In the genomic region with DNA sequence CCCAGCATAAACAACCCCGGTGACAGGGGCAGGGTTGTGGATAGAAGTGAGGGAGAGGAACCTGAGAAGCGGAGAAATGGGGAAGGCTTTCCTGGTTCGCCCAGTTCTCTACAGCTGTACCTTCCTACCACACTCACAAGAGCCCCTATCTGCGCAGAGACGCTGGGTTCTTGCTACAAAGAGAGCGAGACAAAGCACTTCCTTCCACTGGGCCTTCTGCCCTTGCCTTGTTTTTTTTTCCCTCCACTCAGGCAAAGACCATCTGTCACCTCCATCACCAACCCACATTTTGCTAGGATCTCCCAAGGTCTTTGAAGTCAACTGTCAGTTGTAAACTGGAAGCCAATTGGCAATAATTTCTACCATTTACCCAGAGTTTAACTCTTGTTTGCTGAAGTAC, we compare ENCODE assay signal across 14 mouse cellular contexts.
A peak's percentile ranks its signal among the peaks of the same experiment; 100 is the strongest.
DNase-seq lines count a peak whose midpoint lies in the region; ATAC-seq and TF ChIP-seq lines count a peak whose summit lies in the region.
"Had no signal": no experiment of that assay in that cellular context is flagged by ENCODE, and none has a peak within 500 bp of the region (broad histone marks: within the 10 kb centered on the region; RNA-seq: fewer than 3 reads in every experiment).

No protein-coding gene starts in this region.

- TF ChIP-seq POLR2A in limb, embryonic 14.5 days (IDR thresholded peaks at IDR 0.05; ENCODE audit: borderline replicate concordance, extremely low read depth, insufficient read depth, insufficient read length) = no peak

- WGBS in forebrain, embryonic 10.5 days = 79% methylated on average over 6 of the region's 6 CpGs
- 80% methylated on average over 6 of the region's 6 CpGs for WGBS in forebrain, embryonic 12.5 days
- 29% methylated on average over 6 of the region's 6 CpGs for WGBS in kidney, embryonic 15.5 days
- WGBS in embryonic facial prominence, embryonic 12.5 days = 65% methylated on average over 6 of the region's 6 CpGs
- 51% methylated on average over 6 of the region's 6 CpGs for WGBS in limb, embryonic 14.5 days

- H3K4me2 ChIP-seq in forebrain, embryonic 12.5 days = no peak overlapping the region
- H3K4me2 ChIP-seq in kidney, embryonic 15.5 days = no peak overlapping the region
- no peak overlapping the region for H3K4me2 ChIP-seq in embryonic facial prominence, embryonic 12.5 days (replicated peaks)
- H3K4me2 ChIP-seq in limb, embryonic 14.5 days (replicated peaks; ENCODE audit: low read depth, low read length, severe bottlenecking) = no peak overlapping the region

- H3K9ac ChIP-seq in forebrain, embryonic 12.5 days = no peak overlapping the region
- no peak overlapping the region for H3K9ac ChIP-seq in kidney, embryonic 15.5 days
- H3K9ac ChIP-seq in embryonic facial prominence, embryonic 12.5 days = no peak overlapping the region
- H3K9ac ChIP-seq in limb, embryonic 14.5 days (ENCODE audit: low read depth, low read length, severe bottlenecking) = no peak overlapping the region
- H3K9ac ChIP-seq: liver, embryonic 14.5 days had no signal

- no peaks in the 10 kb centered on the region for H3K27me3 ChIP-seq in forebrain, embryonic 10.5 days (ENCODE audit: poor library complexity, severe bottlenecking)
- no peaks in the 10 kb centered on the region for H3K27me3 ChIP-seq in forebrain, embryonic 12.5 days
- no peaks in the 10 kb centered on the region for H3K27me3 ChIP-seq in kidney, embryonic 15.5 days
- no peaks in the 10 kb centered on the region for H3K27me3 ChIP-seq in embryonic facial prominence, embryonic 12.5 days
- no peaks in the 10 kb centered on the region for H3K27me3 ChIP-seq in limb, embryonic 14.5 days (ENCODE audit: control insufficient read depth, insufficient read depth, low read length)

- DNase-seq in forebrain, embryonic 10.5 days (ENCODE audit: extremely low spot score, low spot score) = no peak
- DNase-seq in kidney, postnatal 4 days = no peak
- no peak for DNase-seq in limb, embryonic 14.5 days (ENCODE audit: low spot score)
- no peak for DNase-seq in natural killer cell, adult 2 months (ENCODE audit: low spot score in 2 of 2)
- DNase-seq: embryo, embryonic 11 days; heart, adult 18-20 months; heart, postnatal 36 days; right cerebral cortex, postnatal 14 days had no signal

- H3K36me3 ChIP-seq in forebrain, embryonic 10.5 days (replicated peaks) = peaks cover 84% of the 10 kb centered on the region
- H3K36me3 ChIP-seq in forebrain, embryonic 12.5 days (replicated peaks) = peaks cover 36% of the 10 kb centered on the region
- H3K36me3 ChIP-seq in kidney, embryonic 15.5 days = peaks cover 49% of the 10 kb centered on the region
- peaks cover 55% of the 10 kb centered on the region for H3K36me3 ChIP-seq in embryonic facial prominence, embryonic 12.5 days
- H3K36me3 ChIP-seq in limb, embryonic 14.5 days (ENCODE audit: control insufficient read depth, insufficient read depth, low read length) = peaks cover 61% of the 10 kb centered on the region

- ATAC-seq in forebrain, embryonic 12.5 days (ENCODE audit: low FRiP score) = no peak
- ATAC-seq in kidney, embryonic 15.5 days (replicated peaks; ENCODE audit: low FRiP score) = no peak
- ATAC-seq in embryonic facial prominence, embryonic 12.5 days (ENCODE audit: insufficient number of reproducible peaks, insufficient read depth, low FRiP score, low TSS enrichment) = no peak
- no peak for ATAC-seq in limb, embryonic 14.5 days (ENCODE audit: low FRiP score, low read depth)

- peaks cover 12% of the 10 kb centered on the region for H3K4me1 ChIP-seq in forebrain, embryonic 10.5 days
- peaks cover 17% of the 10 kb centered on the region for H3K4me1 ChIP-seq in forebrain, embryonic 12.5 days
- peaks cover 20% of the 10 kb centered on the region for H3K4me1 ChIP-seq in kidney, embryonic 15.5 days
- H3K4me1 ChIP-seq in embryonic facial prominence, embryonic 12.5 days = peaks cover 6% of the 10 kb centered on the region; the same call in 1 of the 2 replicates
- no peaks in the 10 kb centered on the region; the same call in 1 of the 2 replicates for H3K4me1 ChIP-seq in limb, embryonic 14.5 days (ENCODE audit: control insufficient read depth, insufficient read depth, low read length)

- H3K9me3 ChIP-seq in forebrain, embryonic 10.5 days = no peaks in the 10 kb centered on the region
- no peaks in the 10 kb centered on the region for H3K9me3 ChIP-seq in forebrain, embryonic 12.5 days
- no peaks in the 10 kb centered on the region for H3K9me3 ChIP-seq in kidney, embryonic 15.5 days (replicated peaks)
- no peaks in the 10 kb centered on the region for H3K9me3 ChIP-seq in embryonic facial prominence, embryonic 12.5 days
- H3K9me3 ChIP-seq in limb, embryonic 14.5 days (ENCODE audit: control insufficient read depth, low read length) = no peaks in the 10 kb centered on the region

- no peak overlapping the region for H3K4me3 ChIP-seq in forebrain, embryonic 10.5 days
- H3K4me3 ChIP-seq in forebrain, embryonic 12.5 days (replicated peaks) = no peak overlapping the region
- H3K4me3 ChIP-seq in kidney, embryonic 15.5 days (replicated peaks) = no peak overlapping the region
- H3K4me3 ChIP-seq in embryonic facial prominence, embryonic 12.5 days = no peak overlapping the region
- H3K4me3 ChIP-seq in limb, embryonic 14.5 days (replicated peaks; ENCODE audit: low read length) = no peak overlapping the region
- H3K4me3 ChIP-seq: erythroblast, embryonic 14.5 days; gastrocnemius, adult 2 months had no signal

- H3K27ac ChIP-seq in forebrain, embryonic 10.5 days = peak overlapping the region; percentile 65
- no peak overlapping the region for H3K27ac ChIP-seq in forebrain, embryonic 12.5 days
- peak overlapping the region; percentile 27; the same call in 1 of the 2 replicates for H3K27ac ChIP-seq in kidney, embryonic 15.5 days
- H3K27ac ChIP-seq in embryonic facial prominence, embryonic 12.5 days = peak overlapping the region; percentile 57
- peak overlapping the region; percentile 63 for H3K27ac ChIP-seq in limb, embryonic 14.5 days (replicated peaks; ENCODE audit: low read depth, low read length)
- H3K27ac ChIP-seq: liver, embryonic 14.5 days had no signal
